Mouse (Mus musculus): ENCODE measurements around the gene Gm8890. TPM values are rescaled to one million over a fixed set of nuclear protein-coding genes. Genes with fewer than 3 reads are reported as not detected.
"Not testable (repeated sequence)": the region's sequence is repeated elsewhere in the genome, so short reads cannot be mapped to it uniquely, and the experiment has no call there.

Gene Gm8890
- 0.89 and 1.1 TPM in 2 replicates for polyA plus RNA-seq (2012; rRNA removed)

- WGBS = 22% methylated on average over 1 of the region's 2 CpGs
These were observed at the start of gene Gm8890 for GRCm38 (mm10) chr5:11255733-11256132. Gene Gm8890, plus strand, starts transcription at chr5:11256033.

DNA sequence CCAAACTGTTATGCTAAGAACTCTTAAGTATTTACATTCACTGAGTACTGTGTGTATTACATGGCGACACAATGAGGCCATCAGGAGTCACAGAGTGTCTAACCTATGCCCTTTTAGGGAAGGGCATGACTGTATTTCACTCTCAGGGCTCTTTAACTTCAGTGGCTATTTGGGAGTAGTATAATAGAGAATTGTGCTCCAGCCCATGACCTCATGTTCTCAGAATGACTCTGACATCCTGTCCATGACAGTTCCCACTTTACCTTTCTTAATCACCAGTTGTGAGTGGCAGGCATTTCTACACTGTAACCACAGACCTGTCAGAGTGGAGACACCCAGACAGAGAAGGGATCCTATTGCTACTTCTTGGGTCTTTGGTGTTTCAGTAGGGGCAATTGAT is 388 bp downstream of the Gm8890 start:
- 50% methylated on average over 1 of the region's 1 CpGs for WGBS
- DNase-seq (ENCODE audit: low read depth, low spot score) = not testable (repeated sequence)

More at GRCm38 (mm10) chr5:11255733-11256132, at the start of gene Gm8890:
- DNase-seq (ENCODE audit: low read depth, low spot score) = not testable (repeated sequence)

Other genes with a start within 250 kb of the Gm8890 start
- gene Gm8879, start 128.4 kb upstream of the Gm8890 start, polyA plus RNA-seq (2012; rRNA removed) = 0.26 and 0.47 TPM in 2 replicates
- gene Gm5861, start 73.0 kb upstream of the Gm8890 start, polyA plus RNA-seq (2012; rRNA removed) = 0.16 TPM in 1 of 2 replicates, not detected in the other
- gene Speer1, start 85.5 kb downstream of the Gm8890 start, polyA plus RNA-seq (2012; rRNA removed) = 0.20 and 0.26 TPM in 2 replicates
- gene Gm8897, start 160.4 kb downstream of the Gm8890 start, polyA plus RNA-seq (2012; rRNA removed) = not detected in 2 replicates
- gene Gm8906, start 246.7 kb downstream of the Gm8890 start, polyA plus RNA-seq (2012; rRNA removed) = 0.53 and 0.56 TPM in 2 replicates

All from large intestine, adult 2 months (tissue).